Mouse (Mus musculus) midbrain, postnatal 0 days (tissue): ENCODE data around the gene Btrc. TPM values are rescaled to one million over a fixed set of nuclear protein-coding genes. Genes with fewer than 3 reads are reported as not detected.

Experiments
- ATAC-seq: fragments of 200-750 bp; cut with Nextera tagmentation; 2 replicates; pipeline ENCODE4 v1.8.0; 2017; ENCODE audit warnings: moderate number of reproducible peaks, mild to moderate bottlenecking, moderate TSS enrichment, moderate library complexity; ENCODE audit not compliant: low FRiP score
- DNase-seq: peaks from one replicate; pipeline ENCODE4 v3.0.0-alpha.2; 2015; ENCODE audit warnings: low spot score
- H3K27ac ChIP-seq: fragments of 300-500 bp; sonication (generic); 2 replicates; pipeline ENCODE4 v1.5.1; 2014; ENCODE audit warnings: low read depth, mild to moderate bottlenecking, low read length, mixed read lengths
- H3K27me3 ChIP-seq: fragments of 300-500 bp; sonication (generic); 2 replicates; pipeline ENCODE4 v1.6.1; 2014; ENCODE audit warnings: low read length, control low read depth, mixed read lengths; ENCODE audit not compliant: insufficient read depth
- H3K36me3 ChIP-seq: fragments of 300-500 bp; sonication (generic); 2 replicates; pipeline ENCODE4 v1.6.1; 2014; ENCODE audit warnings: low read length, control low read depth, mixed read lengths; ENCODE audit not compliant: insufficient read depth
- H3K4me1 ChIP-seq: fragments of 300-500 bp; sonication (generic); 2 replicates; pipeline ENCODE4 v1.6.1; 2014; ENCODE audit warnings: mild to moderate bottlenecking, control low read depth, antibody characterized with exemption, low read length, mixed read lengths; ENCODE audit not compliant: insufficient read depth
- H3K4me2 ChIP-seq: fragments of 300-500 bp; sonication (generic); 2 replicates; pipeline ENCODE4 v1.6.1; 2014; ENCODE audit warnings: low read depth, mild to moderate bottlenecking, low read length, mixed read lengths; ENCODE audit not compliant: poor library complexity, severe bottlenecking
- H3K4me3 ChIP-seq: fragments of 300-500 bp; sonication (generic); 2 replicates; pipeline ENCODE4 v1.5.1; 2014; ENCODE audit warnings: low read depth, mild to moderate bottlenecking, low read length, moderate library complexity
- H3K9ac ChIP-seq: fragments of 300-500 bp; sonication (generic); replicated peaks from 2 replicates; pipeline ENCODE4 v1.6.1; 2014; ENCODE audit warnings: mild to moderate bottlenecking, low read length, moderate library complexity, mixed read lengths; ENCODE audit not compliant: poor library complexity, severe bottlenecking
- H3K9me3 ChIP-seq: fragments of 300-500 bp; sonication (generic); 2 replicates; pipeline ENCODE4 v1.6.1; 2016; ENCODE audit warnings: low read length, control low read depth
- CTCF ChIP-seq: IDR thresholded peaks from 2 replicates; pipeline ENCODE4 v1.5.1; 2016; ENCODE audit warnings: antibody characterized with exemption, mild to moderate bottlenecking
- WGBS: fragments of 180-500 bp; shearing (Covaris S2); extraction: QIAGEN DNeasy Blood & Tissue Kit; methylation state at CpG from one replicate; pipeline ENCODE4 v1.1.7; 2014; 5-methylcytosine and 5-hydroxymethylcytosine counted together
- polyA plus RNA-seq: library from polyadenylated mRNA; unstranded; fragments of >200 nt; fragmentation: Nextera tagmentation; extraction: Ambion mirVana; gene quantifications from 2 replicates; pipeline ENCODE4 v1.2.1, GENCODE M21; 2015
- total RNA-seq: library from RNA; depleted of rRNA; stranded (reverse); fragments of >200 nt; gene quantifications from 2 replicates; pipeline ENCODE4 v1.2.3, GENCODE M21; 2014

Btrc gene
- total and polyA plus RNA-seq, 2 experiments from 2014 or later, result 52.8 to 60.1 TPM

GRCm38 (mm10) chr19:45567367-45567766, 203.8 kb downstream of the Btrc start:
- no peak for TF ChIP-seq CTCF
- Histone ChIP-seq H3K36me3 (peaks cover 13% of the 10 kb centered on the region), H3K4me3 (no peak overlapping the region), H3K27ac (no peak overlapping the region), H3K27me3 (peaks cover 12% of the 10 kb centered on the region; the same call in 1 of the 2 replicates), H3K9me3 (no peaks in the 10 kb centered on the region), H3K4me2 (no peak overlapping the region), H3K4me1 (no peaks in the 10 kb centered on the region), H3K9ac (0 out of 2 replicates have a peak overlapping the region, but pooled peaks have one; percentile 33)
- 20% methylated on average over 14 of the region's 14 CpGs for WGBS
- DNase-seq (no peak), ATAC-seq (no peak)

GRCm38 (mm10) chr19:45573033-45573432, 209.5 kb downstream of the Btrc start:
- 75% methylated on average over 6 of the region's 6 CpGs for WGBS
- Histone ChIP-seq H3K9me3 (no peaks in the 10 kb centered on the region), H3K27me3 (peaks cover 8% of the 10 kb centered on the region; the same call in 1 of the 2 replicates), H3K4me2 (no peak overlapping the region), H3K4me1 (no peaks in the 10 kb centered on the region), H3K9ac (no peak overlapping the region), H3K4me3 (no peak overlapping the region), H3K36me3 (peaks cover 45% of the 10 kb centered on the region), H3K27ac (no peak overlapping the region)
- ATAC-seq, result no peak
- DNase-seq, result no peak
- no peak for TF ChIP-seq CTCF

GRCm38 (mm10) chr19:45573861-45574267, 210.3 kb downstream of the Btrc start:
- Histone ChIP-seq H3K36me3 (peaks cover 48% of the 10 kb centered on the region), H3K27ac (no peak overlapping the region), H3K4me1 (no peaks in the 10 kb centered on the region), H3K4me3 (no peak overlapping the region), H3K27me3 (peaks cover 7% of the 10 kb centered on the region; the same call in 1 of the 2 replicates), H3K9me3 (no peaks in the 10 kb centered on the region), H3K4me2 (no peak overlapping the region), H3K9ac (no peak overlapping the region)
- 18% methylated on average over 6 of the region's 6 CpGs for WGBS
- ATAC-seq (peak; percentile 73), DNase-seq (peak; percentile 79)
- peak; percentile 92 for TF ChIP-seq CTCF

- 77% methylated on average over 7 of the region's 7 CpGs for WGBS
- ATAC-seq, result no peak
These were observed 210.9 kb downstream of the Btrc start for GRCm38 (mm10) chr19:45574339-45574898.

GRCm38 (mm10) chr19:45574941-45575631, 211.6 kb downstream of the Btrc start:
- DNase-seq (no peak), ATAC-seq (no peak)
- no peak overlapping the region for H3K4me3 ChIP-seq
- peaks cover 49% of the 10 kb centered on the region for H3K36me3 ChIP-seq
- no peaks in the 10 kb centered on the region for H3K4me1 ChIP-seq
- no peak overlapping the region for H3K9ac ChIP-seq
- H3K27ac ChIP-seq, result 0 out of 2 replicates have a peak overlapping the region, but pooled peaks have one; percentile 32
- H3K4me2 ChIP-seq, result no peak overlapping the region
- peaks cover 3% of the 10 kb centered on the region; the same call in 1 of the 2 replicates for H3K27me3 ChIP-seq
- WGBS, result 48% methylated on average over 19 of the region's 19 CpGs
- TF ChIP-seq CTCF, result no peak
- no peaks in the 10 kb centered on the region for H3K9me3 ChIP-seq

More at GRCm38 (mm10) chr19:45574339-45574898, 210.9 kb downstream of the Btrc start:
- no peak for DNase-seq
- Histone ChIP-seq H3K9me3 (no peaks in the 10 kb centered on the region), H3K9ac (0 out of 2 replicates have a peak overlapping the region, but pooled peaks have one; percentile 4), H3K4me3 (no peak overlapping the region), H3K4me2 (no peak overlapping the region), H3K27me3 (peaks cover 3% of the 10 kb centered on the region; the same call in 1 of the 2 replicates), H3K27ac (no peak overlapping the region), H3K36me3 (peaks cover 49% of the 10 kb centered on the region), H3K4me1 (no peaks in the 10 kb centered on the region)
- TF ChIP-seq CTCF, result no peak

GRCm38 (mm10) chr19:45575632-45576001, 212.1 kb downstream of the Btrc start:
- Histone ChIP-seq H3K27ac (0 out of 2 replicates have a peak overlapping the region, but pooled peaks have one; percentile 32), H3K9ac (no peak overlapping the region), H3K4me1 (no peaks in the 10 kb centered on the region), H3K27me3 (peaks cover 3% of the 10 kb centered on the region; the same call in 1 of the 2 replicates), H3K4me2 (no peak overlapping the region), H3K9me3 (no peaks in the 10 kb centered on the region), H3K4me3 (no peak overlapping the region), H3K36me3 (peaks cover 49% of the 10 kb centered on the region)
- no peak for ATAC-seq
- no peak for TF ChIP-seq CTCF
- DNase-seq, result no peak
- 18% methylated on average over 8 of the region's 8 CpGs for WGBS
